In genomic region chr11:119807431-119808031, GRCm38 (mm10) we compare ENCODE assay signal across 13 mouse cellular contexts.
DNase-seq lines count a peak whose midpoint lies in the region; ATAC-seq and TF ChIP-seq lines count a peak whose summit lies in the region.
"Had no signal": no experiment of that assay in that cellular context is flagged by ENCODE, and none has a peak within 500 bp of the region (broad histone marks: within the 10 kb centered on the region; RNA-seq: fewer than 3 reads in every experiment).

No protein-coding gene starts in this region.

- no peak for TF ChIP-seq CTCF in cortical plate, adult 2 months (IDR thresholded peaks at IDR 0.05; ENCODE audit: extremely low read depth, insufficient read depth, low read length)
- no peak for TF ChIP-seq CTCF in lung, adult 2 months (IDR thresholded peaks at IDR 0.05; ENCODE audit: insufficient read depth, low read length)

- H3K27me3 ChIP-seq in neural tube, embryonic 13.5 days, result no peaks in the 10 kb centered on the region
- H3K27me3 ChIP-seq: embryonic facial prominence, embryonic 13.5 days had no signal

- H3K4me1 ChIP-seq in cortical plate, adult 2 months (ENCODE audit: control insufficient read depth, insufficient read depth, low read length), result peaks cover 13% of the 10 kb centered on the region
- H3K4me1 ChIP-seq in lung, adult 2 months (ENCODE audit: control insufficient read depth, insufficient read depth, low read length), result peaks cover 19% of the 10 kb centered on the region
- peaks cover 69% of the 10 kb centered on the region for H3K4me1 ChIP-seq in neural tube, embryonic 13.5 days (replicated peaks)

- no peak for TF ChIP-seq POLR2A in cortical plate, adult 2 months (IDR thresholded peaks at IDR 0.05; ENCODE audit: extremely low read depth, insufficient read depth, low read length)
- TF ChIP-seq POLR2A in lung, adult 2 months (IDR thresholded peaks at IDR 0.05; ENCODE audit: borderline replicate concordance, extremely low read depth, low read depth, low read length), result peak; percentile 16; the same call in 1 of the 2 replicates

- ATAC-seq in neural tube, embryonic 13.5 days (ENCODE audit: low read depth), result no peak
- ATAC-seq in cerebellum, adult (ENCODE audit: insufficient number of reproducible peaks, low FRiP score, low TSS enrichment), result no peak
- no peak for ATAC-seq in inflammation-experienced regulatory T-cells, adult 6 months
- ATAC-seq: intestine, postnatal 0 days had no signal

- 33% methylated on average over 7 of the region's 7 CpGs for WGBS in lung, adult 2 months
- WGBS in neural tube, embryonic 13.5 days, result 59% methylated on average over 7 of the region's 7 CpGs

- H3K27ac ChIP-seq in cortical plate, adult 2 months (ENCODE audit: insufficient read depth, low read length), result peak overlapping the region; percentile 11; the same call in 1 of the 2 replicates
- peak overlapping the region; percentile 80 for H3K27ac ChIP-seq in neural tube, embryonic 13.5 days (replicated peaks)

- H3K36me3 ChIP-seq in neural tube, embryonic 13.5 days, result peaks cover 9% of the 10 kb centered on the region

- no peaks in the 10 kb centered on the region for H3K9me3 ChIP-seq in neural tube, embryonic 13.5 days
- H3K9me3 ChIP-seq: embryonic facial prominence, embryonic 13.5 days; G1E had no signal

- H3K4me2 ChIP-seq in neural tube, embryonic 13.5 days, result no peak overlapping the region
- H3K4me2 ChIP-seq: embryonic facial prominence, embryonic 13.5 days had no signal

- intact Hi-C loops in left cerebral cortex, postnatal 36 days (cut with DNase I), result no loop called here

- 0 out of 2 replicates have a peak overlapping the region, but pooled peaks have one; percentile 32 for H3K9ac ChIP-seq in neural tube, embryonic 13.5 days
- H3K9ac ChIP-seq: embryonic facial prominence, embryonic 13.5 days had no signal

- DNase-seq in left cerebral cortex, postnatal 36 days (ENCODE audit: low spot score in 2 of 2), result peak; percentile 41 to 53
- no peak for DNase-seq in left cerebral cortex, adult 11 months (ENCODE audit: low spot score)
- peak; percentile 22 for DNase-seq in lung, adult 2 months
- no peak for DNase-seq in heart, adult 8-10 months (ENCODE audit: low spot score)
- DNase-seq: adrenal gland, postnatal 14 days; thymus, postnatal 25 days had no signal

- H3K4me3 ChIP-seq in cortical plate, adult 2 months (ENCODE audit: insufficient read depth, low read length), result no peak overlapping the region
- H3K4me3 ChIP-seq in lung, adult 2 months (replicated peaks; ENCODE audit: extremely low read depth, low read depth, low read length), result no peak overlapping the region
- H3K4me3 ChIP-seq in neural tube, embryonic 13.5 days, result no peak overlapping the region
- H3K4me3 ChIP-seq: embryonic facial prominence, embryonic 13.5 days had no signal

Comparison
In these comparisons a context has a peak if more than half of its experiments do, and no peak if none do; other contexts are left out.
1. DNase-seq: peak in left cerebral cortex, postnatal 36 days (2 of 2) and lung, adult 2 months (single experiment); none in left cerebral cortex, adult 11 months (single experiment) and heart, adult 8-10 months (single experiment).